Mouse (Mus musculus) liver, adult 2 months (tissue): ENCODE measurements around the gene Mindy4.

Source experiments
- CTCF ChIP-seq: fragments of 200-500 bp; IDR thresholded peaks from 2 replicates; pipeline ENCODE4 v1.5.1; 2011; ENCODE audit warnings: low read depth, low read length, control low read depth
- POLR2A ChIP-seq: fragments of 200-500 bp; IDR thresholded peaks from 2 replicates; pipeline ENCODE4 v1.6.1; 2011; ENCODE audit warnings: low read length, control low read depth; ENCODE audit not compliant: insufficient read depth; ENCODE audit errors: extremely low read depth

GRCm38 (mm10) chr6:55232101-55232500 lies 28.9 kb downstream of the Mindy4 start:
- no peak for TF ChIP-seq POLR2A
- no peak for TF ChIP-seq CTCF
